Mouse (Mus musculus) intestine, embryonic 15.5 days (tissue): ENCODE measurements around the gene Nln. TPM values are rescaled to one million over a fixed set of nuclear protein-coding genes. Genes with fewer than 3 reads are reported as not detected.
A peak's percentile ranks its signal among the peaks of the same experiment; 100 is the strongest.

Source experiments
- ATAC-seq: fragments of 200-750 bp; cut with Nextera tagmentation; 2 replicates; pipeline ENCODE4 v1.8.0; 2017; ENCODE audit warnings: moderate TSS enrichment, moderate library complexity
- H3K27ac ChIP-seq: fragments of 300-500 bp; sonication (generic); 2 replicates; pipeline ENCODE4 v1.5.1; 2015; ENCODE audit warnings: mild to moderate bottlenecking, inconsistent platforms
- H3K27me3 ChIP-seq: fragments of 300-500 bp; sonication (generic); replicated peaks from 2 replicates; pipeline ENCODE4 v1.6.1; 2015; ENCODE audit warnings: inconsistent platforms
- H3K36me3 ChIP-seq: fragments of 300-500 bp; sonication (generic); 2 replicates; pipeline ENCODE4 v1.6.1; 2015; ENCODE audit warnings: inconsistent platforms
- H3K4me1 ChIP-seq: fragments of 300-500 bp; sonication (generic); replicated peaks from 2 replicates; pipeline ENCODE4 v1.6.1; 2015; ENCODE audit warnings: inconsistent platforms
- H3K4me2 ChIP-seq: fragments of 300-500 bp; sonication (generic); replicated peaks from 2 replicates; pipeline ENCODE4 v1.6.1; 2015; ENCODE audit warnings: mild to moderate bottlenecking, inconsistent platforms
- H3K4me3 ChIP-seq: fragments of 300-500 bp; sonication (generic); replicated peaks from 2 replicates; pipeline ENCODE4 v1.5.1; 2015; ENCODE audit warnings: inconsistent platforms
- H3K9ac ChIP-seq: fragments of 300-500 bp; sonication (generic); 2 replicates; pipeline ENCODE4 v1.6.1; 2015; ENCODE audit warnings: inconsistent platforms
- H3K9me3 ChIP-seq: fragments of 300-500 bp; sonication (generic); 2 replicates; pipeline ENCODE4 v1.6.1; 2016; ENCODE audit warnings: inconsistent platforms
- WGBS: fragments of 180-500 bp; shearing (Covaris S2); methylation state at CpG from one replicate; pipeline ENCODE4 v1.1.7; 2015; 5-methylcytosine and 5-hydroxymethylcytosine counted together
- polyA plus RNA-seq: library from polyadenylated mRNA; unstranded; fragments of >200 nt; fragmentation: Nextera tagmentation; extraction: Ambion mirVana; gene quantifications from 2 replicates; pipeline ENCODE4 v1.2.1, GENCODE M21; 2015

Nln gene
- polyA plus RNA-seq, 1 experiment from 2014 or later, result 19.9 TPM

DNA sequence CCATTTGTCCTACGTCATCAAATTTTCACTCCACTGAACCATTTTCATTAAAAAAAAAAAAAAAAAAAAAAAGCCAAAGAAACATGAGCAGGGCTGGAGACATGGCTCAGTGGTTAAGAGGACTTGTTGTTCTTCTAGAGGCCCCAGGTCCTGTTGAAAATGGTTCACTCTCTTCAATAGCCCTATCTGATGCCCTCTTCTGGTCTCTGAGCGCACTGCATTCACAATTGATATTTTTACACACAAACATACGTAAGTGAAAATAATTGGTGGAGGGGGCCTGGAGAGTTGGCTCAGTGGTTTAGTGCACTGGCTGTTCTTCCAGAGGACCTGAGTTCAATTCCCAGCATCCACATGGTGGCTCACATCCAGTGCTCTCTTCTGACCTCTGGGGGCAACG is 4.4 kb upstream of the Nln start:
- Histone ChIP-seq H3K36me3 (no peaks in the 10 kb centered on the region), H3K4me3 (no peak overlapping the region), H3K9ac (no peak overlapping the region), H3K27ac (no peak overlapping the region), H3K4me2 (no peak overlapping the region), H3K4me1 (no peaks in the 10 kb centered on the region), H3K9me3 (no peaks in the 10 kb centered on the region), H3K27me3 (no peaks in the 10 kb centered on the region)
- 95% methylated on average over 4 of the region's 4 CpGs for WGBS
- ATAC-seq, result no peak

DNA sequence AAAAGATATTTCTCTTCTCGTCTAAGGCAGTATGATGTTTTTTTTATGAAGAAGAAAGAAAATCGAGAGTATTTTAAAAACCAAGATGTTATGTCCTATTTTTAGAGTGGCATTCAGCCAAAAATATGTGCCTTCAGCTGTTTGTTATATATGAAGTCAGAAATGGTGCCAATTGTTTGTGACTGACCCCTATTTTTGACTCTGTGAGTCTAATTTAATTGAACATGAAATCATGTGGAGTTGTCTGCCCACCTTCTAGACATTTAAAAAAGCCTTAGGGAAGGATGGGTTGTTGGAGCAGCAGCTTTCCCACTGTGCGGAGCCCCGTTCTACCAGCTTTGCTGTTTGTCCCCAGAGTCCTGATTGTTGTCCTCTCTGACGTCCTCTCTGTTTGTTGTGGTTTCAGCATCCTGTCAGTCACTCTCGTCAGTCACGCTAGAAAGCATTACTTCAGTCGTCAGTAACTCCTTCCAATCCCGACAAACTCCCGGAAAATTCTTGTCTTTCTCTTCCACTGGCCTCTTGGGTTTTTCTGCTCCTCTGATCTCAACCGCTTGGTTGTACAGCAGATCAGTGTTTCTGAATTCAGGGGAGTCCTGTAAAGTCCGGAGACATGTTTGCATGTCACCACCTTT is 3.0 kb upstream of the Nln start:
- Histone ChIP-seq H3K4me2 (no peak overlapping the region), H3K27ac (no peak overlapping the region), H3K4me1 (no peaks in the 10 kb centered on the region), H3K27me3 (no peaks in the 10 kb centered on the region), H3K9me3 (no peaks in the 10 kb centered on the region), H3K36me3 (no peaks in the 10 kb centered on the region), H3K9ac (no peak overlapping the region), H3K4me3 (no peak overlapping the region)
- ATAC-seq, result no peak
- 73% methylated on average over 12 of the region's 12 CpGs for WGBS

DNA sequence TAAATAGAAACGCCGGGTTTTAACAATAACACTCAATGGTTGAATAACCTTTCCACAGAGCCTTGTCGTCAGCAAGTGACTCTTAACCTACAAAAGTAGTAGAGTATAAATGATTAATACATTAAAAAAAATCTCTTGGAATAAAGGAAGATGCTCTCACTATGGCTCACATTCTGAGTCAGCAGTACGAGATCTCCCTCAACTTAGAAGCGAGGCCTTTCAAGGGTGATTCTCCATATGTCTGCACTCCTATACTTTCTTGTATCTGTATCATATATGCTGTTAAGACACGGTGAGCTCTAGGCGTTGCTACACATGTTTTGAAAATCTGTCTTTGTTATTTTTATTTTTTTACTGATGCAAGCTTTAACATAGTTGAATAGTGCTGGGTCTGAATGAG is 1.1 kb upstream of the Nln start:
- ATAC-seq, result no peak
- Histone ChIP-seq H3K9ac (peak overlapping the region; percentile 53; the same call in 1 of the 2 replicates), H3K36me3 (no peaks in the 10 kb centered on the region), H3K27ac (no peak overlapping the region), H3K9me3 (no peaks in the 10 kb centered on the region), H3K4me1 (no peaks in the 10 kb centered on the region), H3K4me3 (peak overlapping the region; percentile 59), H3K4me2 (peak overlapping the region; percentile 97), H3K27me3 (no peaks in the 10 kb centered on the region)
- WGBS, result 44% methylated on average over 7 of the region's 7 CpGs

DNA sequence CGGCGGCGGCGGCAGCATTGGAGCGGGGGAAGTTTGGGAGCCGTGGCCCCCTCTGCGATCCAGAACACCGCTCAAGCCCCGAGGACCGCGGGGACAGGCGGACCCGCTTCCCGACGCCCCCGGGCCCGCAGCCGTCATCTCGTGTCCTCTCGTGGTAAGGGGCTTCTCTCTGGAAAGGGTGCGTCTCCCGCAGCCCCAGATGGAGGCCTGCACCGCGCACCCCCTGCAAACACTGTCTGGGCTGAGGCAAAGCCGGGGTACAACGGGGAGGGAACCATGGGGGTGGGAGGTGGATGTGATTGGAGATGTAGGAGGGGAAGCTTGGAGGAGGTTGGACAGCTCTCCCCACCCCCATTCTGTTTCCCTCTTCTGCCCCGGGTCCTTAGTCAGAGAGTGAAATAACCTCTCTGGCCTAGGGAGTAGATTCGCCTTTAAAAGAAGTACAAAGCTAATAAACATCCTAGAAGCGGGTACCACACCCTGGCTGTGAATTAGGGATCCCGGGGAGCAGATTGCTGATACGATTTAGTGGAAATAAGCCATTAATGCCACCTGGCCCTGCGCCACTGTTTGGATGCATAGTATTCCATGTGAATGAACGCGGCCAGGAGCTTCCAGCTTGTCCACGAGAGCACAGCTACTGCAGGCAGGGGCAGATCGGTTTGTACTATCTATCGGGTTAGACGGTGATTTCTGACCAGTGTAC is 555 bp upstream of the Nln start:
- H3K4me3 ChIP-seq, result peak overlapping the region; percentile 59
- H3K4me1 ChIP-seq, result no peaks in the 10 kb centered on the region
- H3K4me2 ChIP-seq, result peak overlapping the region; percentile 97
- WGBS, result 3% methylated on average over 38 of the region's 38 CpGs
- H3K27me3 ChIP-seq, result no peaks in the 10 kb centered on the region
- peak overlapping the region; percentile 53 for H3K9ac ChIP-seq
- ATAC-seq, result peak; percentile 70
- H3K9me3 ChIP-seq, result no peaks in the 10 kb centered on the region
- H3K27ac ChIP-seq, result 0 out of 2 replicates have a peak overlapping the region, but pooled peaks have one; percentile 18
- no peaks in the 10 kb centered on the region for H3K36me3 ChIP-seq

DNA sequence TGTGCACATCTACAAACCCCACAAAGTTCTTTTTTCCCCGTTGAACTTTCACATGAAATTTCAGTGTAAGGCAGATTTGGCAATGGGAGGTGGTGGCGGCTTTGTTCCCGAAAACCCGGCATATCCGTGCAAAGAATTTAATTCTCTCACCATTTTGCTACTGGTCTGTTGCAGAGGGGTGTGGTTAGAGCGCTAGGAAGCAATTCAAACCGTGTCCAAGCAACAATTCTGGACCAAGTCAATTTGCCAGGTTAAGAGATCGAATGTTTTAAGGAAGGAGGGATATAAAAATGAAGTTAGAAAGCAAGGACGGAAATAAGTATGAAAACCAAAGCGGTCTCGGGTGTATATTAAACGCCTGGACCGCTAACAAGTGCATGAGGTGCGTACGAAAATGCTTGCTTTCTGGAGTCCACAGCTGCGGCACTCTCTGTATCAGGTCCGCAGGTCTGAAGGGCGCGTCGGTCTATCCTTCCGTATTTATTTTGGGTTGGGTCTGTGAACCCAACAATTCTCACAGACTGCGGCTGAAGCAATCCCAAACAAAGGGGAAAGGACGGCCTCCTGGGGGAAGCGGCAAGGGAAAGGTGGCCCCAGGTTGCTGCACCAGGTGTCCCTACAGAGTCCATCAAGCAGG is 645 bp downstream of the Nln start:
- 1% methylated on average over 24 of the region's 24 CpGs for WGBS
- Histone ChIP-seq H3K9ac (peak overlapping the region; percentile 72), H3K4me3 (peak overlapping the region; percentile 59), H3K27me3 (no peaks in the 10 kb centered on the region), H3K36me3 (0 out of 2 replicates have a peak, but pooled peaks cover 2% of the 10 kb centered on the region), H3K4me2 (peak overlapping the region; percentile 97), H3K4me1 (no peaks in the 10 kb centered on the region), H3K27ac (peak overlapping the region; percentile 86), H3K9me3 (no peaks in the 10 kb centered on the region)
- ATAC-seq, result peak; percentile 42

DNA sequence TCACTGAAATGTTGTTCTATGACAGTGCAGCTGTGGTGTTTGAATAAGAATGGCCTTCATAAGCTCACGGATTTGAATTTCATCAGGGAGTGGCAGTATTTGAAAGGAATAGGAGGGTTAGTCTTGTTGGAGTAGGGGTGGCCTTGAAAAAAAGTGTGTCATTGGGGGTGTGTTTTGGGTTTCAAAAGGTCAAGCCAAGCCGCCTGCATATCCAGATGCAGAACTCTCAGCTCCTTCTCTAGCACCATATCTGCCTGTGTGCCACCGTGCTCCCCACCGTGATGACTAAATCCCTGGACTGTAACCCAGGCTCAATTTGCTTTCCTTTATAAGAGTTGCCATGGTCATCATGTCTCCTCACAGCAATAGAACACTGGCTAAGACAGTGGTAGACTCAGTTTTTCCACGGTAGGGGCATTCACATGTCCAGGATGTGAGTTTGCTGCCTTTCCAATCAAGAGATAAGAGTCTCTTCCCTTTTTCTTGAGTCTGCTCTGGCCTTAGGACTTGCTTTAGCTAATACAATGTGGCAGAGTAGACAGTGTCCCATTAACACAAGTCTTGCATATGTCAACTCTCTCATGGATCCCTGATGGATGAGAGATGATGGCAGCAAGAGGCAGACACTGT is 7.7 kb downstream of the Nln start:
- no peak overlapping the region for H3K4me3 ChIP-seq
- WGBS, result 91% methylated on average over 5 of the region's 5 CpGs

DNA sequence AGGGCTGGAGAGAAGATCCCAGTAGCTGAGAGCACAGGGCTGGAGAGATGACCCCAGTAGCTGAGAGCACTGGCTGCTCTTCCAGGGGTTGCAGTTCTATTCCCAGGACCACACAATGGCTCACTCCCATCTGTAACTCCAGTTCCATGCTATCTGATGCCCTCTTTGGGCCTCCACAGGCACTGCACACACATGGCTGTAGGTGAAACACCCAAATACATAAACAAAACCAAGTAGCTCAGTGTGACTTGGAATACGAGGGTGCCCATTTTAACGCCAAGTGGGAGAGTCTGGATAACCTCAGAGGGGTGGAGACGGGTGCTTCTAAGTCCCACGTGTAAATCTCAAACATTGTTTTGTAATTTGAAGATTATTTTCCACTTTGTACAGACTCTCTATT is 9.0 kb downstream of the Nln start:
- ATAC-seq, result no peak
- no peak overlapping the region for H3K27ac ChIP-seq
- WGBS, result 84% methylated on average over 4 of the region's 4 CpGs

More for the DNA sequence above, 7.7 kb downstream of the Nln start:
- H3K9me3 ChIP-seq, result no peaks in the 10 kb centered on the region
- 0 out of 2 replicates have a peak, but pooled peaks cover 2% of the 10 kb centered on the region for H3K36me3 ChIP-seq
- no peak overlapping the region for H3K9ac ChIP-seq
- no peaks in the 10 kb centered on the region for H3K4me1 ChIP-seq
- no peaks in the 10 kb centered on the region for H3K27me3 ChIP-seq
- H3K27ac ChIP-seq, result no peak overlapping the region
- no peak overlapping the region for H3K4me2 ChIP-seq
- no peak for ATAC-seq

DNA sequence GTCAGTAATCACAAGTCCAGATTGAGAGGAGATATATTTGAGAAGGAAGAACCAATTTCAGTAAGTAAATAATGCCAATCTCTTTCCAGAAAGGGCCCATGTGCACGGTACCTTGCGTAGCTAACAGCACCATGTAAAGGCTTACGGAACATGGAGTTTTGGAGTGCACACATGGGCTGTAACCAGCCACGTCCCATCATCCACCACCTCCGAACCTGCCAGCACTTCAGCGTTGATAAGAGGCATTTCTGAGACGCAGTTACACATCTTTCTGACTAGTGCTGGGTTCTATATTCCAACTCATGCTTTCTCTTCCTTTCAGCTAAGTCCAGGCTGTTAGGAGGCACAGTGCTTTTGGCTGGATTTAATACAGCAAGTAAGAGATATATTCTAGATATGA is 12.2 kb downstream of the Nln start:
- H3K27me3 ChIP-seq, result no peaks in the 10 kb centered on the region
- no peaks in the 10 kb centered on the region for H3K4me1 ChIP-seq
- no peak overlapping the region for H3K4me2 ChIP-seq
- WGBS, result 88% methylated on average over 7 of the region's 7 CpGs
- no peak overlapping the region for H3K27ac ChIP-seq
- H3K9me3 ChIP-seq, result no peaks in the 10 kb centered on the region
- H3K4me3 ChIP-seq, result no peak overlapping the region
- no peak overlapping the region for H3K9ac ChIP-seq
- ATAC-seq, result no peak
- no peaks in the 10 kb centered on the region for H3K36me3 ChIP-seq

More for the DNA sequence above, 9.0 kb downstream of the Nln start:
- H3K4me3 ChIP-seq, result no peak overlapping the region
- H3K4me1 ChIP-seq, result no peaks in the 10 kb centered on the region
- no peak overlapping the region for H3K4me2 ChIP-seq
- 0 out of 2 replicates have a peak, but pooled peaks cover 2% of the 10 kb centered on the region for H3K36me3 ChIP-seq
- no peak overlapping the region for H3K9ac ChIP-seq
- no peaks in the 10 kb centered on the region for H3K9me3 ChIP-seq
- H3K27me3 ChIP-seq, result no peaks in the 10 kb centered on the region

DNA sequence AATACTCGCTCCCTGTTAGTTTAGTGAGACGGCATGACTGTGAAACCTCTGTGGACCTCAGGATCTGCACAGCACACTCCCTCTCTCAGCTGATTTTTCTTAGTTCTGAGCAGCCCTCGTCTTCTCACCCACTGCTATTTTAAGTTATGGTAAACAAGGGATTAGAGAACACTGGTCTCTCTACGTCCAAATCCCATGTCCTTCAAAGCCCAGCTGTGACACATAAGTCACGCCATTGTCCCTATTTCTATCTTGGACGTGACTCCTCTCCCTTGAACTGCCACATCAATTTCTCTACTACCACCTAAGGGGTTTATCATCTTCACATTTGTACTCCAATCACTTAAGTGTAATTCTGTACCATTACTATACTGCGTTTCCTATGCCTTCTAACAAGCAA is 13.5 kb downstream of the Nln start:
- Histone ChIP-seq H3K4me2 (no peak overlapping the region), H3K4me3 (no peak overlapping the region), H3K36me3 (no peaks in the 10 kb centered on the region), H3K4me1 (no peaks in the 10 kb centered on the region), H3K9ac (no peak overlapping the region), H3K27ac (no peak overlapping the region), H3K27me3 (no peaks in the 10 kb centered on the region), H3K9me3 (no peaks in the 10 kb centered on the region)
- no peak for ATAC-seq
- WGBS, result 62% methylated on average over 7 of the region's 7 CpGs

DNA sequence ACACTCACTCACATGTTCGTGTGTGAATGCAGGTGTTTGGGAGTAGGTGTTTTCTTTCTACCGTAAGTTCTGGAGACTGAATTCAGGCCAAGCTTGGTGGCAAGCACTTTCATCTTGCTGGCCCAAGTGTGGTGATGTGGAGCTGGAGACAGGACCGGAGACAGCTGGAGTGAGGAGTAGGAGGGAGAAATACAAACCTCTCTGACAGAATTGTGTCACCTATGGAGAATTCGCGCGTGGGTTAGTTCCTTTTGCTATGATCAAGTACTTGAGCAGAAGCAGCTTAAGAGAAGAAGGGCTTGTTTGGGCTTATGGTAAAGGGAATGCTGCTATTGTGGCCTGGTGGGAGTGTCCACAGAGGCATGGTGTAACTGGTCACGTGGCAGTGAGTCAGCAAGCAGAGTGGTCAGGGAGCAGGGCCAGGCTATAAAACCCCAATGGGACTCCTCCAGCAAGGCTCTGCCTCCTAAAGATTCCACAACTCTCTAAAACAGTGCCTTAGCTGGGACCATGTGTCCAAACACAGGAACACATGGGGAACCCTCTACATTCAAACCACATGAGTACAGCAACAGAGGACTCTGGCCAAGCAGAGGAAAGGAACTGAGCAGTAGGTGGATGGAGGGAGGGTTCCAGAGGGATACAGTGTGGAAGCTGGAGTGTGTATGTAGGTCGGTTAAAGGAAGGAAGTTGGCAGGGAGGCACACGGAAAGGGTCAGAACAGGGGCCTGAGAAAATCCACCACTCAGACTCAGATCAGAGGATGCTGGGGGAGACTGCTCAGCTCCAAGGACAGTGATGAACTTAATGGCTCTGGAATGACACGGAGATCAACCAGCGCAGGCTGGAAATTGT is 14.7 kb downstream of the Nln start:
- Histone ChIP-seq H3K27ac (no peak overlapping the region), H3K36me3 (no peaks in the 10 kb centered on the region), H3K4me3 (no peak overlapping the region), H3K27me3 (no peaks in the 10 kb centered on the region), H3K4me2 (no peak overlapping the region), H3K9me3 (no peaks in the 10 kb centered on the region), H3K4me1 (no peaks in the 10 kb centered on the region), H3K9ac (no peak overlapping the region)
- WGBS, result 75% methylated on average over 11 of the region's 11 CpGs
- peak; percentile 56 for ATAC-seq

DNA sequence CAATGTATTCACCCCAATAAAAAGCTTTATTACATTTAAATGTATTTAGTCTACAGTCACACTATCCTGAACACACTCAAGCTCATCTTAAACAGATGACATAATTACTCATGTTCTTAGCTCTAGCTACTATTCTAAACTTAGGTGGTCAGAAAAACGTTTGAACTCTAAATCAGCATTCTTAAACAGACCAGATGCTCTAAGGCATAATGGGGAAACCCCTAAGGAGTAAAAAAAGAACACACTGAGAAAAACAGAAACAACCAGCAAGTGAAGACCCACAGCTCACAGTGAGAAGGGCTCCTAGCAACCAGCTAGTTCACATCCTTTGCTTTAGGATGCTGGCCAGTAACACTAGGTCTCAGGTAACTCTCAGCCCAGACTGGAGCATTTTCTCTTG is 17.7 kb downstream of the Nln start:
- no peak for ATAC-seq
- H3K9ac ChIP-seq, result no peak overlapping the region
- no peak overlapping the region for H3K4me2 ChIP-seq
- no peak overlapping the region for H3K4me3 ChIP-seq
- H3K9me3 ChIP-seq, result no peaks in the 10 kb centered on the region
- no peaks in the 10 kb centered on the region for H3K27me3 ChIP-seq
- H3K36me3 ChIP-seq, result no peaks in the 10 kb centered on the region
- 14% methylated on average over 1 of the region's 1 CpGs for WGBS
- no peak overlapping the region for H3K27ac ChIP-seq
- H3K4me1 ChIP-seq, result no peaks in the 10 kb centered on the region
